Mouse (Mus musculus) adrenal gland, postnatal 10 days (tissue): ENCODE measurements around the gene Tkfc. TPM values are rescaled to one million over a fixed set of nuclear protein-coding genes. Genes with fewer than 3 reads are reported as not detected.

Source experiments
- DNase-seq: peaks from one replicate; pipeline ENCODE4 v3.0.0; 2021; ENCODE audit warnings: mixed read lengths
- long read RNA-seq, 2 experiments: library from polyadenylated mRNA; stranded (forward); transcript quantifications; one replicate each; pipeline ENCODE4 v2.0.0; 2021
- total RNA-seq, 2 experiments: library from RNA; stranded (reverse); gene quantifications; 2 replicates each; pipeline ENCODE4 v1.2.3; 2021

Tkfc gene
- 10 to 100 TPM; 32.0 to 64.7 TPM for total RNA-seq
- long read RNA-seq, experiment 1, transcript Tkfc-201 (17 exons, 2,253 nt), result major isoform, 8 of 46 reads
- long read RNA-seq, experiment 1, partial matches to known transcripts, result 1 of 46 reads
- long read RNA-seq, experiment 1, other reads (novel, unspliced or antisense), result 34 of 46 reads
- long read RNA-seq, experiment 2, partial matches to known transcripts, result 1 of 15 reads
- long read RNA-seq, experiment 2, other reads (novel, unspliced or antisense), result 8 of 15 reads

- peak; percentile 99 for DNase-seq
These were observed at the start of gene Tkfc, which contains the start of gene Ddb1 for GRCm38 (mm10) chr19:10605293-10605900. Gene Tkfc (minus strand): TSS chr19:10605654. Gene Ddb1 (plus strand): TSS chr19:10605327.

- no peak for DNase-seq
These were observed 42.7 kb upstream of the Tkfc start for GRCm38 (mm10) chr19:10648156-10648555.

GRCm38 (mm10) chr19:10645616-10646015 lies 40.2 kb upstream of the Tkfc start:
- peak; percentile 38 for DNase-seq

GRCm38 (mm10) chr19:10640589-10641378 lies 35.3 kb upstream of the Tkfc start:
- no peak for DNase-seq

- no peak for DNase-seq
These were observed 34.6 kb upstream of the Tkfc start for GRCm38 (mm10) chr19:10640080-10640479.

- no peak for DNase-seq
These were observed 32.4 kb upstream of the Tkfc start for GRCm38 (mm10) chr19:10637840-10638239.

GRCm38 (mm10) chr19:10634872-10635318 lies 29.4 kb upstream of the Tkfc start:
- DNase-seq, result peak; percentile 74

GRCm38 (mm10) chr19:10634106-10634871 lies 28.8 kb upstream of the Tkfc start, which contains the start of gene Vwce:
Gene Vwce (plus strand): TSS chr19:10634213.
- DNase-seq, result peak; percentile 65

- no peak for DNase-seq
These were observed 3.3 kb upstream of the Tkfc start for GRCm38 (mm10) chr19:10608573-10609240.

GRCm38 (mm10) chr19:10605901-10606622 lies 608 bp upstream of the Tkfc start:
- DNase-seq, result no peak

GRCm38 (mm10) chr19:10604534-10604933 lies 920 bp downstream of the Tkfc start:
- DNase-seq, result no peak

- peak; percentile 9 for DNase-seq
These were observed 1.6 kb downstream of the Tkfc start for GRCm38 (mm10) chr19:10603660-10604523.

GRCm38 (mm10) chr19:10602787-10603186 lies 2.7 kb downstream of the Tkfc start:
- DNase-seq, result peak; percentile 92

- no peak for DNase-seq
These were observed 3.1 kb downstream of the Tkfc start for GRCm38 (mm10) chr19:10602247-10602769.

GRCm38 (mm10) chr19:10599648-10600047 lies 5.8 kb downstream of the Tkfc start:
- no peak for DNase-seq

- peak; percentile 40 for DNase-seq
These were observed 7.3 kb downstream of the Tkfc start for GRCm38 (mm10) chr19:10598188-10598587.

- DNase-seq, result no peak
These were observed 13.6 kb downstream of the Tkfc start for GRCm38 (mm10) chr19:10591659-10592377.

GRCm38 (mm10) chr19:10590301-10590700 lies 15.2 kb downstream of the Tkfc start:
- no peak for DNase-seq
